Mouse (Mus musculus) cerebellum, postnatal 36 days (tissue): Measurements from ENCODE around the gene Aco1.
"Not testable (repeated sequence)": the region's sequence is repeated elsewhere in the genome, so short reads cannot be mapped to it uniquely, and the experiment has no call there.

ENCODE experiments used
- DNase-seq, 2 experiments: peaks; one replicate each; pipeline ENCODE4 v3.0.0; 2021 to 2022; ENCODE audit warnings: mixed read lengths in 2 of 2

Gene Aco1

DNA sequence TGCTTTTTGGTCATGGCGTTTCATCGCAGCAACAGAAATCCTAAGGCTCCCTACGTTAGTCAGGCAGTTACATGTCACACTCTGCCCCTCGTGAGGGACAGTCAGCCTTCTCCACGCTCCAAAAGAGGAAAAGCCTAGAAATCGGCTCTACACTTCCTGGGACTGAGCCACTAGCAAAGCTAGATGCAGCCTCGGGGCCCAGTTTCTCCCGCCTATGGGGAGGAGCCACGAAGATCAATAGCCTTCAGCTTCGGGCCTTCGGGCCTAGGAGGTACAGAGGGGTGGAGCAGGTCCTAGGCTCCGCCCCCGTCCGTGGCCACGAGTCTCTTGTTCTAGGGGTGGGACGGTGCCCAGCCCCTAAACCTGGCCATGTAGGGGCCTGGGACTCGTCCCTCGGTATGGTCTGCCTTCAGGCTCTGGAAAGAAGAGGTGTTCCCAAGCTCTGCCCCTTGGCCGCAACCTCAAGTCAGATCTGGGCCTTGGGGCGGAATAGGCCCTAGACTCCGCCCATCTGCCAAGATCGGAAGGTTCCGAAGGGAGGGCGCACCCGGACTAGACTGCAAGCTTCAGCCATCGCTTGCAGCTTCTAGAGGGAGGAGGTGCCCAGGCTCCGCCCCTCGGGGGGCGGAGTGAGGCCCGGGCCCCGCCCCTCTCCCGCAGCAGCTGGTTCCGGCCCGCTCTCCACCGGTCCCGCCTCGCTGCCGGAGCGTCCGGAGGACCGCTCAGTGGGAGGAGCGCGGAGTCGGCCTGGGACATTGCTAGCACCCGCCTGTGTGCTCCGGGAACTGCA is at the start of gene Aco1:
TSS of gene Aco1 (plus strand) at position 339 of the 790 bp plus-strand sequence.
- DNase-seq, result peak; percentile 90 to 93

DNA sequence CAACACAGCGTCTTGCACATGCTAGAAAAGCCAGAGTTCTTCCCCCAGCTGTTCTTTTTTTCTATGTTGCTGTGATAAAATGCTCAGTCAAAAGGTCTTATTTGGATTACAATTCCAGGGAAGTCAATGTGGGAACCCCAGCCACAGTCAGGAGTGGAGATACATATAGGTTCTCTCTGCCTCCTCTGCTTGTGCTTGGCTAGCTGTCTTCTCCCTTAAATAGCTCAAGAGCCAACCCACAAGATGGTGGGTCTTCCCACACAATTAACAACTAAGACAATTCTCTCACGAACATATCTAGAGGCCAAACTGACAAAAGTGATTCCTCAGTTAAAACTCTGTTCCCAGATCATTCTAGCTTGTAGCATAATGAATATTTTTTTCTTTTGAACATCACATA is 47.9 kb upstream of the Aco1 start:
- no peak for DNase-seq

DNA sequence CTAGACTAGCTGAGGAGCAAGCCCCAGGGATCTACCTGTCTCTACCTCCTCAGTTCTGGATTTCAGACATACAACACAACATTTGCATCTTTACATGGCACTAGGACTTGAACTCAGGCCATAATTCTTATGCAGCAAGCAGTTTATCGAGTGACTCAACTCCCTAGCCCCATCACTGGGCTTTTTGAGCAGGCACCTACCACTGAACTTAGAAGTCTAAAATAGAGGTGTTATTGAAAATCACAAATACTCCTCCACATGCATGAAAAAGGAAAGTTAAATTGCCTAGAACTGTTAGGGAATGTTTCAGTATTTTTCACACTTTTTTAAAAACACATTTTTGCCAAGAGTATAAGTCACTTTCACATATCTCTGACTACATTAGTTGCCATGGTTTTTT is 39.9 kb upstream of the Aco1 start:
- DNase-seq, result no peak

DNA sequence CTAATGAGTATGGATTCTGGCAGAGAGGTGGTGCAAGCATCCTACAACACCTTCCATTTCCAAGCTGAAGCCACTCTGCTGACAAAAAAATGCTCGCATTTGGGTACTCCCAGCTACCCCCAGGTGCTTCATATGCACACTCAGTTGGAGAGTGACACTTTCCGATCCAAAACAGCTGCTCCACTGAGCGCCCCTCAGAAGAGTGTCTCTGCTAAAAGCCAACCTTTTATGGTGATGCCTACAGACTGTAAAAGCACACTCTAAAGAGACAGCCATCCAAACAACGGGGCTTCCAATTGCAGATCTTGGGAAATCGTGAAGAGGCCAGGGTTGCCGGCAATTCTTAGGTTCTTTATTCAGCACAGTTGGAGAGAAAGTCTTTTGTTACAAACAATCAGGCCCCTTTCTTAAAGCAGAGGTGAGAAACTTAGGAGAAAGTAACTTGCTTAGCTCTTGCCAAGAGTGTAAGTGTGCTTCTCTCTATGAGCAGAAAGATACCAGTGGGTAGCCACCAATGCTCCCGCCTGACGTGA is 36.8 kb upstream of the Aco1 start:
- no peak for DNase-seq

DNA sequence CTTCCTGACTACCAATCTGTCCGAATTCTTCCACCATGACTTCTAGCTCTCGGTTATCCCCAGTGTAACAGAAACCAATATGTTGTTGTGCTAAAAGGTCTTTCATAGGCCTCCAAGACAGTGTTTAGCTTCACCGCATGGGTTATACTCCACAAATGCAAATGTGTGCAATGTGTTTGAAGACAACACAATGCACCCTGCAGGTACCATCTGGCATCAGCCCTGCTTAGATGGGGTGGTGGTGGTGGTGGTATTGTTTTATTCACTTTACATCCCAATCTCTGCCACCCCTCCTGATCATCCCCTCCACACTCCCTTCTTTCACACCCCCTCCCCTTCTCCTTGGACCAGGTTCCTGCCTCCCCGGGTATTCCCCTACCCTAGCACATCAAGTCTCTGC is 34.9 kb upstream of the Aco1 start:
- no peak for DNase-seq

DNA sequence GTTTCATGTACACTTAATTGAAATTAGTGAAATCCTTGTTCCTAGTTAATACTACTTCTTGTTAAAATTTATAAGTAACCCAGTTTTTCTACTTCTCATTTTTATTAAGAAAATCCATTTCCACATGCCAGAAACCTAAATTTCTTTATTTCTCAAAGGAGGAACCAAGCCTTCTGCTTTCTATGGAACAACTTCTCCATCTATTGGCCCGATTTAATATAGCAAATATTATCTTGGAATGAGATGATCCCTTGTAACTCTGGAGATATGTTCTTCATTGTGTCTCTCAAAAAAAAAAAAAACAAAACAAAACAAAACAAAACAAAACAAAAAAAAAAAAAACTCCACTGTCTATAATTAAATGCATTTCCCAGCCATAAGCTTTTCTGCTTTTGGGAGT is 29.7 kb upstream of the Aco1 start:
- DNase-seq, result no peak

DNA sequence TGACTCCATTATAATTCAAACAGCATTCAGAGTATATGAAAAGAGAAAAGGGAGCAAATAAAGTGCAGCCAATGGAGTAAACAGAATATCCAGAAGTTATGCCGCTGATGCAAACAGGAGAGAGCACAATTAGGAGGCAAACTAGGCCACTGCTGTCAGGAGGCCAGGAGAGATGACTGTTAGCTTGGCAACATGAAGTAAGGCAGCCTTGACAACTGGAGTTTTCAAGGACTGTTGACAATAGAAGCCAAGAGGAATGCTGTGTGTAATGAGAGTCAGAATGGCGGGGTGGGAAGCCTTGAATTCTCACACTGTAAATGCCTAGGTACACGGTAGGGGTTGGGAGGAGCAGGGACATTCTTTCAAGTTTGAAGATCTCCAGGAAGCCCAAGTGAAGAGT is 21.7 kb upstream of the Aco1 start:
- no peak for DNase-seq

DNA sequence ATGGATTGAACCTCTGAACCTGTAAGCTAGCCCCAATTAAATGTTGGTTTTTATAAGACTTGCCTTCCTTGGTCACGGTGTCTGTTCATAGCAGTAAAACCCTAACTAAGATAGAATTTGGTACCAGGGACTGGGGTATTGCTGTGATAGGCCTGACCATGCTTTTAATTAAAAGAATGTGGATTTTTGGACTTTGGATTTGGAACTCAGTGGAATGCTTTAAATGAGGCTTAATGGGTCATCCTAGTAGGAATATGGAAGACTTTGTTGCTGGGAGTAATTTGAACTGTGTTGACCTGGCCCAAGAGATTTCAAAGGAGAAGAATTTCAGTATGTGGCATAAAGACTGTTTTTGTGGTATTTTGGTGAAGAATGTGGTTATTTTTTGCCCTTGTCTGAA is 20.6 kb upstream of the Aco1 start:
- not testable (repeated sequence) for DNase-seq

DNA sequence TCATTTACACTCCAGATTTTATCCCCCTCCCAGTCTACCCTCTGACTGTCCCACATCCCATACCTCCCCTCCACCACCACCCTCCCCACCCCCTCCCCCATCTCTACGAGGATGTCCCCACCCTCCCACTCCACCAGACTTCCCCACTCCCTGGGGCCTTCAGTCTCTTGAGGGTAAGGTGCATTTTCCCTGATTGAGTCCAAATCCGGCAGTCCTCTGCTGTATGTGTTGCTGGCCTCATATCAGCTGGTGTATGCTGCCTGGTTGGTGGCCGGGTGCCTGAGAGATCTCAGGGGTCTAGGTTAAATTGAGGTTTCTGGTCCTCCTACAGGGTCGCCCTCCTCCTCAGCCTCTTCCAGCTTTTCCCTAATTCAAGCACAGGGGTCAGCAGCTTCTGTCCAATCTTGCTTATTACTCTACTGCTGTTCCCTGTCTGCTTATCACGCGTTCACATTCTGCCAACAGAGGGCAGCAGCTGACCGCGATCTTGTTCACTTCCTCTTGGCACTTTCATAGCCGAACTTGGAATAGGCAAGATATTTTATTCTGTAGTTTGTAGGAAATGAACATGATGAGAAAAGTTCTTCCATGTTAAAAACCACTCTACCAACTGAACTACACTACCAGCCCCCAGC is 8.3 kb upstream of the Aco1 start:
- DNase-seq, result peak; percentile 73 to 82

DNA sequence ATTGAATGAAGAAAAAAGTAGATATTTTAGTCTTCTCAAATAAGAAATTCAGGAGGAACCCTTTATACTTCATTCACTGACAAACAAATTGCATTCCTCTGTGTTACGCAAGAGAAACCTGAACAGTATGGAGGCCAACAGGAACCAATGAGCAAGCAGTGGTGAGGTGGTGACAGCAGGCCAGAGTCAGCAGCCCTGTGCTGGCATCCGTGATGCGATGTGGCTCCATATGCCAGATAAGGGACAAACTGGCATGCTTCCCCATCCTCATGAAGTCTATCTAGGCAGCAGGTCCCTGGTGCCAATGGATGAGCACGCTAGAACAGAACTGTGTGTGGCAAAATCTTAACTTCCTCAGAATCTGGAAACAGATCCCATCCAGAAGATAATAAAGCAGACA is 6.4 kb upstream of the Aco1 start:
- no peak for DNase-seq

DNA sequence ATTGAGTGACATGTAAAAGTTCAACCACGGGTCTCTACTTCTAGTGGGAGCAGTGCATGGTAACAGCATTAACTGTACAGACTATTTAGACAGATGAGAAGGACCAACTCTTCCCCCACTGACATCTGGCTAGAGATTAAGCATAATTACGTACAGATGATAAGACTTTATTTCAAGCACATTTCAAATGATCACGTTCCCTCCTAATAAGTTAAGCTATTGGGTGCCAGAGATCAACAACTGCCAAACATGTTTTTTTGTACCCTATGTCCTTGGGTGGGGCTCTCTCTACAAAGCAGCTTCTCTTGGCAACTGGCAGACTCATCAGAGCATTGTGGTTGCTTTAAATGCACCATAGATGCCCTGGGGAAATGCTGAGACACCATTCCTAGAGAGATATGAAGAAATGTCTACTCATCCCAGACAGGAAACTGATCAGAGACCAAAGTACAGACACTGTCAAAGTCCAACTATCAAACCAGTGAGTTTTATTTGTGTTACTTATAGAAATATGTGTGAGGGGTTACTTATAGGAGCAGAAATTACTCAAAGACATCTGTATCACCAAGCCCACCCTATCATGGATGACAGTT is 3.1 kb upstream of the Aco1 start:
- DNase-seq, result no peak

DNA sequence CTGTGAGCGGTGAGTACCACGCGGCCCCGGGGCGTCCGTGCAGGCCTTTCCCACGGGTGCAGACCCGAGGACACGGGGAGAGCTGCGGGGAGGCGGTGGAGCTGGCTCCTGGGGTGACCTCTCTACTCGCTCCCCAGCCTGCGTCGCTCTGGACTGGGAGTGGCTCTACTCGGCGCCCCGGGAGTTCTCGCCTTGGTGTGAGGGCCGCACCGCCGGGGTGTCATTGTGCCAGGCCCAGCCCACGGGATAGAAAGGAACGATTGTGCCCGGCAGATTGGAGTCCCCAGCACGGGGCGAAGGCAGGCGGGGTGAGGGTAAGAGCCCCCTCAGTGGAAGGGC is 621 bp downstream of the Aco1 start:
- DNase-seq, result no peak

DNA sequence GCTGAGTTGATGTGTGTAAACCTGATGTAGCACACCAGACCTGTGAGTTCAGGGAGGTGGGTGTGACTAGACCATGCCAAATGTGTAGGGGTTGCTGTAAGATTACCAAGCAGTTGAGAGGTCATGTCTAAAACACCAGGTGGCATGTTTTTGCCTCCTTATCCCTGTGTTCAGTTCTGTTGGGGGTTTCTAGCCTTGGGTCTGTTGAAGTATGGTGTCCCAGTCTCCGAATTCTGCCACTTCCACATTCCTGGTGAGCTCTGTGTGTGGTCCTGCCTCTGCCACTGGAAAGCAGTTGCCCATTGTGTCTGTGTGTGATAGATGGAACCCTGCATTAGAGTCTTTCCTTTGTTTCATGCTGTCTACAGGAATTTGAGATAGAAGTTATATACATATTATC is 1.7 kb downstream of the Aco1 start:
- DNase-seq, result no peak

DNA sequence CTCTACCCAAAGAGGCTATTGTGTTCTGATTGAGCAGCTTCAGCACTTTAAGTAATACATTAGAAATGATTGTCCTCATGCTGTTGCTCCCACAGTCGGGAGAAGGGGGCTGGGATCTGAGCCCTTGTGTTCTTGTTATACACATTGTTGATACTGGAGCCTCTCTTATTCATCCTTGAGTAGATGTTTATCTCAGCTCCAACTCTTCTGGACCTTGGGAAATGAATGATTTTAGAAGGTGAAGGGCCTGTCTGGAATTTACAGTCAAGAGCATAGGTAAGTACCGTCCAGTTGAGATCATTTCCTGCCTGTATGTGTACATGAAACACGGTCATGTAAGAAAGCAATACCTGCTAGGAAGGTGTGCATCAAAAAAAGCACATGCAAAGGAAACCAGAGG is 2.1 kb downstream of the Aco1 start:
- no peak for DNase-seq

DNA sequence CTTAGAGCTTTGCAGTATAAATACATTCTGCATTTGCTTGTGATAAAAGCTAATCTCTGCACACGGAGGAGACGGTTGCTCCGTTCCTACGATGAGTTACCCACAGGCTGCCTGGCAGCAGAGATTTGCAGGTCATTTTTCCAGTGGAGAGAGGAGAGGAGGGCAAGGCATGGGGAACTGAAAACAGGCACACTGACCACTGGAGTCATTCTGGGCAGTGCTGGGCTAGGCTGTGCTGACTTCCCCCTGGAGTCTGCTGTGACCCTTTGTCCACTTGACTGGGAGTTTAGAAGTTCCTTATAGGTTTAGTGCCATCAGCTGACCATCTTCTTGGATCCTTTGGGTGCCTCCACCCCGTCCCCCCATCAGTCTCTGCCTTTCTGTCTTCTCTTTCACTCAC is 5.4 kb downstream of the Aco1 start:
- DNase-seq, result no peak

DNA sequence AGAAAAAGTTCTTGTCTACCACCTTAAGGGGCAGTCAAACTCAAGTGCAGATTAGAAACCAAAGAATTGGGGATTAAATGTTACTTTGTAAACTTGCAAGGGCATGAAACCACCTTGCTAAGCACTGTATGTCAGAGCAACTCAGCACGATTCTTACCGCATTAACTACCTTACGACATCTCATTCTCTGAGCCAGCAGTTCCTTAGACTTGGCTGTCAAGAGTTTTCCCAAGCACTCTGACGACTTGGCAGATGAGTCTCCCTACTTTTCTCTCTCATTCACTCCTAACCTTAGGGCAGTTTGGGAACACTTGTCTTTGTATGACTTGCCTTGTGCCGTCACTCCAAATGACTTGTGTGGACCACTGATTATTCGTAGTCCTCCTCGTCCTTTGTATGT is 7.2 kb downstream of the Aco1 start:
- DNase-seq, result no peak

DNA sequence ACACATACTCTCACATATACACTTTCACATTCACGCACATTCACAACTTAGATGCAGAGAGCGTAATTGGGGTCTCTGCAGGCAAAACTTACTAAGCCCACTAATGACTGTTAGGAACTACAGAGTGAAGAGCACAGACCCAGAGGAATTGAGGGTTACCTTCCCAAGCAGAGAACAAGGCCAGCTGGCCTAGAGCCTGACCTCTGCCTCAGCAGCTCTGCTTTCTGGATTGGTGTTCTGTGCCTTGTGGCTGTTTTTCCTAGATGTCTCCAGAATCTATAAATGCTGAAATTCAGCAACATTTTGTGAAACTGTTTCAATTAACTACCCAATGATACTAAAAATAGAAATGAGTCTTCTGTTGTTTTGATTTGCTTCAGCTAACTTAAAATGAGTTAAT is 9.9 kb downstream of the Aco1 start:
- DNase-seq, result no peak

DNA sequence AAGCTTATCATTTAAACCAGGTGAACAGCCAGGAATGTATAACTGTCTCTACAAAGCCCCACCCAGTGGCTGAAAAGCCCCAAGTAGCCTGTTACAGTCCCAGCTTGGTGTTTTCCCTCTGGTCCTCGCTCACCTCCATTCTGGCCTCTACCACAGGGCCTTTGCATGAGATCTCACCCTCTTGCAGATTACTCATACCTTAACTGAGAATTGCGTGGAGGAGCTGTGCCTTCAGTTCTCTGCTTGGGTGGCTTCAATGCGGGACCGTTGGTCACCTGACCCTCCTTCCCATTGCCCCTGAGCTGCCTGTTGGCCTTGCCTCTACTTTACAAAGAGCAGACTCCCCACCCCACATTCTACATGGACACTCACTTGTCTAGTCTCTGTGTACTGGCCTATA is 10.6 kb downstream of the Aco1 start:
- DNase-seq, result no peak

DNA sequence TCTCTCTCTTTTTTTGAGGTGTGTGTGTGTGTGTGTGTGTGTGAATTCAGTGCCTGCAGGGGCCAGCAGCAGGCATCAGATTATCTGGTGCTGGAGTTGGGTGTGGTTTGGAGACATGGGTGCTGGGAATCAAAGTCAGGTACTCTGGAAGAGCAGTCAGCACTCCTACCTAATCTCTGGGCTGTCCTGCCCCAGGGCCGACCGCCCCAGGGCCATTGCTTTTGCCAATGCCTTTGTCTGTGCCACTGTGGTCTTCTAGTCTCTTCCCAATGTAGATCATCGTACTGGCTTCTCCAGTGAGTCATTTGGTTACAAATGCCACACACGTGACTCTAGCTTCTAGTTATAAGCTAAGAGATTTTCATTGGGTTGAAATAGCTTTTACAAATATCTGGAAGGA is 11.9 kb downstream of the Aco1 start:
- no peak for DNase-seq

DNA sequence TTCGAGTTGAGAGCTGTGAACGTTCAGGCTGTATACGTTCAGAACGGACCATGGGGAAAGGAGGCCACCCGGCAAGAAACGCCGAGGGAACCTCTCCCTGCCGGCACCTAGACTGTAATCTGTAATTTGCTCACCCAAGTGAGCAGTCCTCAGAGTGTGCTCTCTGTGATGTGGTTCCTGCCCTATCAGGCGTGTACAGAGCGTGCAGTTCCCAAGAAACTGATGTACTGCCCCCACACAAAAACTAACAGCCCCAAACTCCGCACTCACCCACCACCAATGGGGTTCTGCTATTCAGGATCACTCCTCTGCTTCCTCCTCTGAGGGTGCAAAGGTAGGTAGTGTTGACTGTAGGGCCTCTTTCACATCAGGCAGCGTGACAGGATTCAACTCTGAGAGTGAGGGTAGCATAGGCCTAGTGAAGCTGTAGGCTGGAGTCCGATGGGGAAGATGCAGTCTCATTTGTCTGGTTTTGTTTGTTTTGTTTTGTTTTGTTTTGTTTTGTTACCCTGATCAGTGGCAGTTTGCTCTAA is 12.7 kb downstream of the Aco1 start:
- DNase-seq, result no peak

DNA sequence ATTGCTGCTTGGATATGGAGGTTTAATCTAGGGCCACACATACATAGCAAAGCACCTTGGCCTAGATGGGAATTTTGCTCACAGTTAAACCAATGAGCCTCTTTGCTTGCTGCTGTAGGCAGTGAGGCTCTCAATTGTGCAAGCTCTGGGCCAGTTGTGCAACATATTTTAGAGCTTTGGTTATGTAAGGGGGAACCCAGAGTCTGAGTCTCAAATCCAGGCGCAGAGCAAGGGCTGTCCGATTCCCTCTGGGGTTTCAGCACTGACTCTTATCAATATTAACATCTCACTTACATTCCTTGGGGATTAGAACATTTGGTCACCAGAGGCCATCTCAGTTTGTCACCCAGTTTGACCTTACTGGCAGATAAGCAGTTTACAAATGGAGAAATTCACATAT is 13.3 kb downstream of the Aco1 start:
- no peak for DNase-seq

DNA sequence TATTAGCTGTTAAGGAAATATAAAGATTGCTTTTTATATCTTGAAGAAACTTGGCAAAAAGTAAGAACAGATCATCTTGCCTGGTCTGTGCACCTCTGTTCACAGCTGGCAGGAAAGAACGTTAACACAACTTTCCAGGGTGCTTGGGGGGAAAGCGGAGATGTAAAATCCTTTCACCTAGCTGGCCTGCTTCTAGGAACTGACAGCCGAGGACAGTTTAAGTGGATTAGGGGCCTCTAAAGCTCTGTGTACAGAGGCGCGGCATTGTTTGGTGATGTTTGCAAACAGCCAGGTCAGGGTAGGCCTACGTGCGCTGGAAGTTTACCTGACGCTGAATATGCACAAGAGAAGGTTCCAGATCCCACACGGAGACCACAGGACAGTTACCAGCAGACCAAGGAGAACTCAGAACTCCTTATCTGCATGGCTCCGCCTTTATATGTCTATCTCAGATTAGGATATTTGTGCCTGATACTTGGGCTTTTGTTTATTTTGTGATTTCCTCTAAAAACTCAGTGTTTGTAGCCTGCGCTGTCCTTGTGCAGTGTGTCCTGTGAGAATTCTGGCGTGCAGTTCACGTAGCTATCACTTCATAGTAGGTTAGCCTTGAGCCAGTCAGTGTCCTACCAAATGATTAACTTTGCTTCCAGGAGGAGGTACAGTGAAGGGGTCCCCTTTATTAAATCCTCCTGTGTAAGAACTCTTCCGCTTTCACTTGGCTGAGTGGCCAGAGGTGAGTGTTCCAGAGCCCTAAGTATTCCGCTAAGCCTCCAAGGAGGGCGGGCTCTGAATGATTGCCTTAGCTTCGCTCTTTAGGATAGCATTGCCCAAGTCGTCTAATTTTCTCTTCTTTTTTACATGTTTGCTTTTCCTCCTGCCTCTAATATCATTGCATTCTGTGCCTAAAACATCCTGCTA is 14.0 kb downstream of the Aco1 start:
- no peak for DNase-seq
